8 mouse cellular contexts compared by ENCODE assay signal in the genomic region with DNA sequence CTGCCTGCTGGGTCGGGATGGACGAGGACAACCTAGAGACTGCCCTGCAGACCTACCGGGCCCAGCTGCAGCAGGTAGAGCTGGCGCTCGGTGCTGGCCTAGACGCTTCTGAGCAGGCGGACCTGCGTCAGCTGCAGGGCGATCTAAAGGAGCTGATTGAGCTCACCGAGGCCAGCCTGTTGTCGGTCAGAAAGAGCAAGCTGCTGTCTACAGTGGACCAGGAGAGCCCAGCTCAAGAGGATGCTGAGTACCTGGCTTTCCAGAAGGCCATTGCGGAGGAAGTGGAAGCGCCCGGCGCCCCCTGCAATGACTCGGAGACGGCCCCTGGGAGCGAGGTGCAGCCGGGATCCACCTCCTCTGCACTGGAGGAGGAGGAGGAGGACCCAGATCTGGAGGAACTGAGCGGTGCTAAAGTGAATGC. TPM values are rescaled to one million over a fixed set of nuclear protein-coding genes. Genes with fewer than 3 reads are reported as not detected.
DNase-seq lines count a peak whose midpoint lies in the region; ATAC-seq and TF ChIP-seq lines count a peak whose summit lies in the region.

No protein-coding gene starts in this region.

- peak overlapping the region; percentile 94 for H3K27ac ChIP-seq in heart, adult 2 months
- peak overlapping the region; percentile 74 for H3K27ac ChIP-seq in embryonic facial prominence, embryonic 11.5 days (replicated peaks; ENCODE audit: low read depth, low read length)
- H3K27ac ChIP-seq in intestine, embryonic 14.5 days (ENCODE audit: low read depth): peak overlapping the region; percentile 72
- peak overlapping the region; percentile 91 for H3K27ac ChIP-seq in midbrain, embryonic 15.5 days

- H3K27me3 ChIP-seq in heart, adult 2 months (ENCODE audit: control insufficient read depth, insufficient read depth, low read length): no peaks in the 10 kb centered on the region
- no peaks in the 10 kb centered on the region for H3K27me3 ChIP-seq in E14TG2a.4 (ENCODE audit: insufficient read depth, low read length)
- no peaks in the 10 kb centered on the region for H3K27me3 ChIP-seq in embryonic facial prominence, embryonic 11.5 days (ENCODE audit: control insufficient read depth, insufficient read depth, low read length)
- H3K27me3 ChIP-seq in intestine, embryonic 14.5 days (replicated peaks; ENCODE audit: control insufficient read depth, insufficient read depth, low read length): no peaks in the 10 kb centered on the region
- H3K27me3 ChIP-seq in midbrain, embryonic 15.5 days (replicated peaks): no peaks in the 10 kb centered on the region

- H3K9me3 ChIP-seq in E14TG2a.4 (ENCODE audit: low read length): no peaks in the 10 kb centered on the region
- H3K9me3 ChIP-seq in embryonic facial prominence, embryonic 11.5 days (replicated peaks; ENCODE audit: control insufficient read depth, low read length): no peaks in the 10 kb centered on the region
- H3K9me3 ChIP-seq in intestine, embryonic 14.5 days (ENCODE audit: control insufficient read depth, low read length): no peaks in the 10 kb centered on the region
- H3K9me3 ChIP-seq in midbrain, embryonic 15.5 days: no peaks in the 10 kb centered on the region

- no peak for TF ChIP-seq CTCF in heart, adult 2 months (IDR thresholded peaks at IDR 0.05)
- no peak for TF ChIP-seq CTCF in E14TG2a.4 (conservative IDR thresholded peaks at IDR 0.05; ENCODE audit: low read length)

- no peak for TF ChIP-seq POLR2A in heart, adult 2 months (IDR thresholded peaks at IDR 0.05; ENCODE audit: insufficient read depth, low read depth, low read length)

- ATAC-seq in embryonic facial prominence, embryonic 11.5 days (replicated peaks; ENCODE audit: insufficient number of reproducible peaks, low FRiP score, low TSS enrichment, low read depth): peak; percentile 55
- peak; percentile 44 for ATAC-seq in intestine, embryonic 14.5 days (replicated peaks; ENCODE audit: low FRiP score, low TSS enrichment, low read depth)
- peak; percentile 52 for ATAC-seq in midbrain, embryonic 15.5 days (replicated peaks)

- H3K4me1 ChIP-seq in heart, adult 2 months (ENCODE audit: control insufficient read depth, insufficient read depth, low read length): peaks cover 5% of the 10 kb centered on the region
- peaks cover 59% of the 10 kb centered on the region for H3K4me1 ChIP-seq in E14TG2a.4 (replicated peaks; ENCODE audit: low read depth, low read length)
- no peaks in the 10 kb centered on the region for H3K4me1 ChIP-seq in embryonic facial prominence, embryonic 11.5 days (ENCODE audit: control insufficient read depth, insufficient read depth, low read length)
- H3K4me1 ChIP-seq in intestine, embryonic 14.5 days (replicated peaks; ENCODE audit: control insufficient read depth, insufficient read depth, low read length): peaks cover 29% of the 10 kb centered on the region
- H3K4me1 ChIP-seq in midbrain, embryonic 15.5 days: peaks cover 54% of the 10 kb centered on the region

- intact Hi-C loops in heart, adult 2 months (cut with DNase I): no loop called here

- TF ChIP-seq EP300 in heart, adult 2 months (IDR thresholded peaks at IDR 0.05; ENCODE audit: insufficient read depth, low read depth, low read length): no peak

- peaks cover 4% of the 10 kb centered on the region for H3K79me2 ChIP-seq in heart, adult 2 months (replicated peaks; ENCODE audit: control insufficient read depth, insufficient read depth, low read length)

- WGBS in heart, adult 2 months: under 1% methylated on average over 20 of the region's 20 CpGs
- under 1% methylated on average over 20 of the region's 20 CpGs for WGBS in embryonic facial prominence, embryonic 11.5 days
- under 1% methylated on average over 20 of the region's 20 CpGs for WGBS in intestine, embryonic 14.5 days
- WGBS in midbrain, embryonic 15.5 days: under 1% methylated on average over 20 of the region's 20 CpGs

- peaks cover 13% of the 10 kb centered on the region for H3K36me3 ChIP-seq in heart, adult 2 months (ENCODE audit: control insufficient read depth, insufficient read depth, low read length)
- H3K36me3 ChIP-seq in E14TG2a.4 (ENCODE audit: insufficient read depth, low read length): peaks cover 59% of the 10 kb centered on the region
- peaks cover 6% of the 10 kb centered on the region for H3K36me3 ChIP-seq in embryonic facial prominence, embryonic 11.5 days (replicated peaks; ENCODE audit: control insufficient read depth, insufficient read depth, low read depth, low read length)
- H3K36me3 ChIP-seq in intestine, embryonic 14.5 days (ENCODE audit: control insufficient read depth, insufficient read depth, low read length): peaks cover 36% of the 10 kb centered on the region
- H3K36me3 ChIP-seq in midbrain, embryonic 15.5 days (replicated peaks): peaks cover 20% of the 10 kb centered on the region

- DNase-seq in heart, adult 2 months: no peak
- DNase-seq in heart, adult 8-10 months (ENCODE audit: low spot score): no peak
- DNase-seq in embryonic facial prominence, embryonic 11.5 days (ENCODE audit: low spot score): peak; percentile 23
- peak; percentile 81 for DNase-seq in intestine, embryonic 14.5 days (ENCODE audit: low spot score)
- no peak for DNase-seq in cerebellum, postnatal 4 days (ENCODE audit: low spot score in 2 of 2)
- no peak for DNase-seq in kidney, adult 8-10 months

- H3K4me2 ChIP-seq in embryonic facial prominence, embryonic 11.5 days (ENCODE audit: low read depth, low read length): peak overlapping the region; percentile 90
- peak overlapping the region; percentile 76 for H3K4me2 ChIP-seq in intestine, embryonic 14.5 days (ENCODE audit: low read length)
- peak overlapping the region; percentile 88 for H3K4me2 ChIP-seq in midbrain, embryonic 15.5 days

- H3K4me3 ChIP-seq in heart, adult 2 months: peak overlapping the region; percentile 85
- peak overlapping the region; percentile 89 for H3K4me3 ChIP-seq in E14TG2a.4 (replicated peaks; ENCODE audit: low read length)
- peak overlapping the region; percentile 90 for H3K4me3 ChIP-seq in embryonic facial prominence, embryonic 11.5 days (ENCODE audit: low read depth, low read length)
- H3K4me3 ChIP-seq in intestine, embryonic 14.5 days (ENCODE audit: low read depth, low read length): peak overlapping the region; percentile 84
- peak overlapping the region; percentile 56 for H3K4me3 ChIP-seq in midbrain, embryonic 15.5 days

- H3K9ac ChIP-seq in heart, adult 2 months (ENCODE audit: low read depth, low read length): peak overlapping the region; percentile 98
- peak overlapping the region; percentile 84 for H3K9ac ChIP-seq in embryonic facial prominence, embryonic 11.5 days (replicated peaks; ENCODE audit: low read length)
- peak overlapping the region; percentile 71 for H3K9ac ChIP-seq in intestine, embryonic 14.5 days (ENCODE audit: low read length)
- peak overlapping the region; percentile 84 for H3K9ac ChIP-seq in midbrain, embryonic 15.5 days

RNA-seq across cellular contexts. Expression of a gene that starts 0.5 kb away (rescaled TPM):
- total RNA-seq in heart, adult 2 months (2021): 10 to 100 TPM; 50.7 to 52.3 TPM
- polyA plus RNA-seq in heart, adult 2 months (2012; rRNA removed): 42.3 and 69.5 TPM in 2 replicates
- total RNA-seq in heart, adult 8-10 months (2022): 10 to 100 TPM; 50.2 to 56.0 (median 53.9) TPM
- 49.7 and 50.8 TPM in 2 replicates for polyA plus RNA-seq in embryonic facial prominence, embryonic 11.5 days (2014; fragmentation: Nextera tagmentation; extraction: Ambion mirVana)
- polyA plus RNA-seq in intestine, embryonic 14.5 days (2014; fragmentation: Nextera tagmentation; extraction: Ambion mirVana): 50.3 and 52.6 TPM in 2 replicates
- polyA plus RNA-seq in midbrain, embryonic 15.5 days (2015; fragmentation: Nextera tagmentation; extraction: Ambion mirVana): 96.4 and 99.7 TPM in 2 replicates

RNA-seq across cellular contexts. Expression of a gene that starts 0.9 kb away (rescaled TPM):
- total RNA-seq in heart, adult 2 months (2021): 10 to 100 TPM; 18.7 to 18.9 TPM
- polyA plus RNA-seq in heart, adult 2 months (2012; rRNA removed): 21.0 and 31.5 TPM in 2 replicates
- total RNA-seq in heart, adult 8-10 months (2022): 10 to 100 TPM; 17.4 to 22.9 (median 18.1) TPM
- 29.1 and 37.0 TPM in 2 replicates for polyA plus RNA-seq in embryonic facial prominence, embryonic 11.5 days (2014; fragmentation: Nextera tagmentation; extraction: Ambion mirVana)
- polyA plus RNA-seq in intestine, embryonic 14.5 days (2014; fragmentation: Nextera tagmentation; extraction: Ambion mirVana): 34.4 and 38.2 TPM in 2 replicates
- 96.4 and 103 TPM in 2 replicates for polyA plus RNA-seq in midbrain, embryonic 15.5 days (2015; fragmentation: Nextera tagmentation; extraction: Ambion mirVana)

RNA-seq across cellular contexts. Expression of a gene that starts 14.2 kb away (rescaled TPM):
- 1 to 10 TPM; 5.0 to 5.2 TPM for total RNA-seq in heart, adult 2 months (2021)
- 21.7 and 21.8 TPM in 2 replicates for polyA plus RNA-seq in heart, adult 2 months (2012; rRNA removed)
- 1 to 10 TPM; 4.6 to 5.1 (median 4.8) TPM for total RNA-seq in heart, adult 8-10 months (2022)
- 15.2 and 18.5 TPM in 2 replicates for polyA plus RNA-seq in embryonic facial prominence, embryonic 11.5 days (2014; fragmentation: Nextera tagmentation; extraction: Ambion mirVana)
- 20.5 and 22.2 TPM in 2 replicates for polyA plus RNA-seq in intestine, embryonic 14.5 days (2014; fragmentation: Nextera tagmentation; extraction: Ambion mirVana)
- polyA plus RNA-seq in midbrain, embryonic 15.5 days (2015; fragmentation: Nextera tagmentation; extraction: Ambion mirVana): 66.3 and 71.4 TPM in 2 replicates

RNA-seq across cellular contexts. Expression of a gene that starts 46.1 kb away (rescaled TPM):
- 10 to 100 TPM in 1 of 2 experiments, 1 to 10 TPM in 1; 8.3 to 10.6 TPM for total RNA-seq in heart, adult 2 months (2021)
- polyA plus RNA-seq in heart, adult 2 months (2012; rRNA removed): 21.9 and 29.6 TPM in 2 replicates
- total RNA-seq in heart, adult 8-10 months (2022): 10 to 100 TPM in 2 of 4 experiments, 1 to 10 TPM in 2; 8.1 to 13.0 (median 10.0) TPM
- 52.5 and 55.9 TPM in 2 replicates for polyA plus RNA-seq in embryonic facial prominence, embryonic 11.5 days (2014; fragmentation: Nextera tagmentation; extraction: Ambion mirVana)
- polyA plus RNA-seq in intestine, embryonic 14.5 days (2014; fragmentation: Nextera tagmentation; extraction: Ambion mirVana): 53.7 and 57.1 TPM in 2 replicates
- polyA plus RNA-seq in midbrain, embryonic 15.5 days (2015; fragmentation: Nextera tagmentation; extraction: Ambion mirVana): 44.1 and 50.0 TPM in 2 replicates

RNA-seq across cellular contexts. Expression of a gene that starts 51.4 kb away (rescaled TPM):
- under 1 TPM; 0.29 to 0.32 TPM for total RNA-seq in heart, adult 2 months (2021)
- polyA plus RNA-seq in heart, adult 2 months (2012; rRNA removed): 0.37 and 1.6 TPM in 2 replicates
- total RNA-seq in heart, adult 8-10 months (2022): under 1 TPM in 2 of 4 experiments, not detected in 2; 0.30 to 0.47 TPM
- 79.6 and 98.0 TPM in 2 replicates for polyA plus RNA-seq in embryonic facial prominence, embryonic 11.5 days (2014; fragmentation: Nextera tagmentation; extraction: Ambion mirVana)
- 56.5 and 63.9 TPM in 2 replicates for polyA plus RNA-seq in intestine, embryonic 14.5 days (2014; fragmentation: Nextera tagmentation; extraction: Ambion mirVana)
- polyA plus RNA-seq in midbrain, embryonic 15.5 days (2015; fragmentation: Nextera tagmentation; extraction: Ambion mirVana): 1,443 and 1,470 TPM in 2 replicates

Comparison
In these comparisons a context has a peak if more than half of its experiments do, and no peak if none do; other contexts are left out.
1. DNase-seq: peak in embryonic facial prominence, embryonic 11.5 days (single experiment) and intestine, embryonic 14.5 days (single experiment); none in heart, adult 2 months (0 of 2), heart, adult 8-10 months (single experiment), cerebellum, postnatal 4 days (0 of 2) and kidney, adult 8-10 months (0 of 2).
2. Peak in every context shown above with its lines, with median percentiles within 50 percentile points of each other: H3K27ac ChIP-seq, H3K4me3 ChIP-seq, H3K9ac ChIP-seq, ATAC-seq and H3K4me2 ChIP-seq.